Mouse (Mus musculus) midbrain, embryonic 11.5 days (tissue): ENCODE data around the gene Ptpn13. TPM values are rescaled to one million over a fixed set of nuclear protein-coding genes. Genes with fewer than 3 reads are reported as not detected.

ENCODE experiments used
- ATAC-seq: fragments of 200-750 bp; cut with Nextera tagmentation; 2 replicates; pipeline ENCODE4 v1.8.0; 2017; ENCODE audit warnings: moderate TSS enrichment, moderate library complexity; ENCODE audit not compliant: low FRiP score
- DNase-seq: peaks from one replicate; pipeline ENCODE4 v3.0.0; 2015; ENCODE audit warnings: low spot score; ENCODE audit errors: missing footprints
- H3K27ac ChIP-seq: fragments of 300-500 bp; sonication (generic); 2 replicates; pipeline ENCODE4 v1.5.1; 2014; ENCODE audit warnings: low read depth, low read length
- H3K27me3 ChIP-seq: fragments of 300-500 bp; sonication (generic); 2 replicates; pipeline ENCODE4 v1.6.1; 2014; ENCODE audit warnings: mild to moderate bottlenecking, low read length, moderate library complexity, mixed read lengths; ENCODE audit not compliant: control insufficient read depth, insufficient read depth
- H3K36me3 ChIP-seq: fragments of 300-500 bp; sonication (generic); 2 replicates; pipeline ENCODE4 v1.6.1; 2014; ENCODE audit warnings: mild to moderate bottlenecking, low read length, moderate library complexity, mixed read lengths; ENCODE audit not compliant: control insufficient read depth, insufficient read depth
- H3K4me1 ChIP-seq: fragments of 300-500 bp; sonication (generic); 2 replicates; pipeline ENCODE4 v1.6.1; 2014; ENCODE audit warnings: low read length; ENCODE audit not compliant: control insufficient read depth, insufficient read depth
- H3K4me2 ChIP-seq: fragments of 300-500 bp; sonication (generic); 2 replicates; pipeline ENCODE4 v1.6.1; 2014; ENCODE audit warnings: mild to moderate bottlenecking, moderate library complexity
- H3K4me3 ChIP-seq: fragments of 300-500 bp; sonication (generic); 2 replicates; pipeline ENCODE4 v1.5.1; 2014; ENCODE audit warnings: low read depth, low read length
- H3K9ac ChIP-seq: fragments of 300-500 bp; sonication (generic); 2 replicates; pipeline ENCODE4 v1.6.1; 2014; ENCODE audit warnings: low read length
- H3K9me3 ChIP-seq: fragments of 300-500 bp; sonication (generic); 2 replicates; pipeline ENCODE4 v1.6.1; 2016; ENCODE audit warnings: low read length; ENCODE audit not compliant: control insufficient read depth
- WGBS: fragments of 180-500 bp; shearing (Covaris S2); extraction: QIAGEN DNeasy Blood & Tissue Kit; methylation state at CpG from one replicate; pipeline ENCODE4 v1.1.7; 2014; 5-methylcytosine and 5-hydroxymethylcytosine counted together
- polyA plus RNA-seq: library from polyadenylated mRNA; unstranded; fragments of >200 nt; fragmentation: Nextera tagmentation; extraction: Ambion mirVana; gene quantifications from 2 replicates; pipeline ENCODE4 v1.2.1, GENCODE M21; 2014

The Ptpn13 gene
- polyA plus RNA-seq, 1 experiment from 2014 or later, result 18.1 TPM

- WGBS, result 88% methylated on average over 10 of the region's 10 CpGs
- no peak overlapping the region for H3K4me3 ChIP-seq
- no peaks in the 10 kb centered on the region for H3K4me1 ChIP-seq
- no peaks in the 10 kb centered on the region for H3K36me3 ChIP-seq
- H3K9ac ChIP-seq, result no peak overlapping the region
- H3K27ac ChIP-seq, result no peak overlapping the region
- no peak overlapping the region for H3K4me2 ChIP-seq
- H3K27me3 ChIP-seq, result no peaks in the 10 kb centered on the region; the same call in 1 of the 2 replicates
- ATAC-seq (no peak), DNase-seq (no peak)
- no peaks in the 10 kb centered on the region for H3K9me3 ChIP-seq
Observed at GRCm38 (mm10) chr5:103463661-103464219, 38.7 kb downstream of the Ptpn13 start.

- WGBS, result 89% methylated on average over 4 of the region's 4 CpGs
- ATAC-seq, result no peak
- H3K27ac ChIP-seq, result no peak overlapping the region
- no peaks in the 10 kb centered on the region; the same call in 1 of the 2 replicates for H3K27me3 ChIP-seq
- H3K36me3 ChIP-seq, result no peaks in the 10 kb centered on the region
- no peaks in the 10 kb centered on the region for H3K9me3 ChIP-seq
- no peak overlapping the region for H3K4me3 ChIP-seq
- no peak overlapping the region for H3K4me2 ChIP-seq
- H3K9ac ChIP-seq, result no peak overlapping the region
- H3K4me1 ChIP-seq, result no peaks in the 10 kb centered on the region
- no peak for DNase-seq
Observed at GRCm38 (mm10) chr5:103464329-103464728, 39.3 kb downstream of the Ptpn13 start.

GRCm38 (mm10) chr5:103464771-103465170, 39.8 kb downstream of the Ptpn13 start:
- ATAC-seq, result no peak
- Histone ChIP-seq H3K9ac (no peak overlapping the region), H3K27me3 (no peaks in the 10 kb centered on the region; the same call in 1 of the 2 replicates), H3K4me3 (no peak overlapping the region), H3K27ac (no peak overlapping the region), H3K9me3 (no peaks in the 10 kb centered on the region), H3K4me2 (no peak overlapping the region), H3K36me3 (no peaks in the 10 kb centered on the region), H3K4me1 (no peaks in the 10 kb centered on the region)
- 90% methylated on average over 10 of the region's 10 CpGs for WGBS
- no peak for DNase-seq

- Histone ChIP-seq H3K27ac (no peak overlapping the region), H3K4me3 (no peak overlapping the region), H3K27me3 (no peaks in the 10 kb centered on the region), H3K9me3 (no peaks in the 10 kb centered on the region), H3K4me2 (no peak overlapping the region), H3K9ac (no peak overlapping the region), H3K36me3 (no peaks in the 10 kb centered on the region), H3K4me1 (no peaks in the 10 kb centered on the region)
- no peak for DNase-seq
- WGBS, result 90% methylated on average over 5 of the region's 5 CpGs
- no peak for ATAC-seq
Observed at GRCm38 (mm10) chr5:103472670-103473069, 47.7 kb downstream of the Ptpn13 start.

- Histone ChIP-seq H3K9me3 (no peaks in the 10 kb centered on the region), H3K4me1 (no peaks in the 10 kb centered on the region), H3K4me3 (no peak overlapping the region), H3K9ac (no peak overlapping the region), H3K27me3 (no peaks in the 10 kb centered on the region), H3K27ac (no peak overlapping the region), H3K36me3 (no peaks in the 10 kb centered on the region), H3K4me2 (no peak overlapping the region)
- 89% methylated on average over 11 of the region's 11 CpGs for WGBS
- ATAC-seq (no peak), DNase-seq (no peak)
Observed at GRCm38 (mm10) chr5:103473467-103474096, 48.6 kb downstream of the Ptpn13 start.

GRCm38 (mm10) chr5:103474259-103474658, 49.3 kb downstream of the Ptpn13 start:
- no peaks in the 10 kb centered on the region for H3K27me3 ChIP-seq
- no peak for DNase-seq
- H3K9ac ChIP-seq, result no peak overlapping the region
- H3K36me3 ChIP-seq, result no peaks in the 10 kb centered on the region
- 93% methylated on average over 4 of the region's 4 CpGs for WGBS
- H3K4me1 ChIP-seq, result no peaks in the 10 kb centered on the region
- H3K4me2 ChIP-seq, result no peak overlapping the region
- ATAC-seq, result no peak
- no peak overlapping the region for H3K4me3 ChIP-seq
- no peaks in the 10 kb centered on the region for H3K9me3 ChIP-seq
- H3K27ac ChIP-seq, result no peak overlapping the region

- no peaks in the 10 kb centered on the region for H3K36me3 ChIP-seq
- no peaks in the 10 kb centered on the region for H3K9me3 ChIP-seq
- H3K4me2 ChIP-seq, result no peak overlapping the region
- no peaks in the 10 kb centered on the region for H3K27me3 ChIP-seq
- no peak overlapping the region for H3K9ac ChIP-seq
- DNase-seq, result no peak
- no peaks in the 10 kb centered on the region for H3K4me1 ChIP-seq
- no peak overlapping the region for H3K4me3 ChIP-seq
- 91% methylated on average over 5 of the region's 5 CpGs for WGBS
- no peak for ATAC-seq
- H3K27ac ChIP-seq, result no peak overlapping the region
Observed at GRCm38 (mm10) chr5:103475503-103475902, 50.5 kb downstream of the Ptpn13 start.

GRCm38 (mm10) chr5:103479503-103479902, 54.5 kb downstream of the Ptpn13 start:
- H3K4me1 ChIP-seq, result no peaks in the 10 kb centered on the region
- no peak for DNase-seq
- H3K9me3 ChIP-seq, result no peaks in the 10 kb centered on the region
- no peaks in the 10 kb centered on the region for H3K27me3 ChIP-seq
- H3K4me2 ChIP-seq, result no peak overlapping the region
- H3K4me3 ChIP-seq, result no peak overlapping the region
- no peak overlapping the region for H3K27ac ChIP-seq
- ATAC-seq, result no peak
- no peaks in the 10 kb centered on the region for H3K36me3 ChIP-seq
- 95% methylated on average over 5 of the region's 5 CpGs for WGBS
- no peak overlapping the region for H3K9ac ChIP-seq

- ATAC-seq, result no peak
- no peak overlapping the region for H3K9ac ChIP-seq
- no peaks in the 10 kb centered on the region for H3K4me1 ChIP-seq
- no peak overlapping the region for H3K4me3 ChIP-seq
- H3K9me3 ChIP-seq, result no peaks in the 10 kb centered on the region
- WGBS, result 89% methylated on average over 2 of the region's 2 CpGs
- no peaks in the 10 kb centered on the region for H3K36me3 ChIP-seq
- H3K27me3 ChIP-seq, result no peaks in the 10 kb centered on the region
- no peak for DNase-seq
- H3K27ac ChIP-seq, result no peak overlapping the region
- no peak overlapping the region for H3K4me2 ChIP-seq
Observed at GRCm38 (mm10) chr5:103481222-103481621, 56.2 kb downstream of the Ptpn13 start.
